Mouse (Mus musculus) myocyte (in vitro differentiated cells): ENCODE results near the gene Gna14.

Experiments
- CEBPB ChIP-seq: IDR thresholded peaks from 2 replicates; pipeline ENCODE4 v1.6.1; 2011; ENCODE audit warnings: mild to moderate bottlenecking, moderate library complexity; ENCODE audit not compliant: poor library complexity, insufficient read depth, severe bottlenecking
- E2F4 ChIP-seq: IDR thresholded peaks from one replicate; pipeline ENCODE4 v1.6.1; 2011; ENCODE audit warnings: mild to moderate bottlenecking, control low read depth, moderate library complexity; ENCODE audit not compliant: insufficient read depth
- MAX ChIP-seq: IDR thresholded peaks from one replicate; pipeline ENCODE4 v1.6.1; 2011; ENCODE audit warnings: low read depth, mild to moderate bottlenecking, control low read depth
- MYOD1 ChIP-seq, 3 experiments: IDR thresholded peaks; one replicate each; pipeline ENCODE4 v1.6.1; 2011; ENCODE audit warnings: control low read depth in 2 of 3, low read depth in 2 of 3, mild to moderate bottlenecking in 2 of 3, moderate library complexity in 1 of 3; ENCODE audit not compliant: insufficient read length in 2 of 3, control insufficient read depth in 1 of 3
- MYOG ChIP-seq, 3 experiments: IDR thresholded peaks; one replicate each; pipeline ENCODE4 v1.6.1; 2011; ENCODE audit warnings: control low read depth in 2 of 3, low read depth in 2 of 3, mild to moderate bottlenecking in 2 of 3; ENCODE audit not compliant: insufficient read length in 2 of 3, control insufficient read depth in 1 of 3, insufficient read depth in 1 of 3
- POLR2A ChIP-seq: IDR thresholded peaks from one replicate; pipeline ENCODE4 v1.6.1; 2011; ENCODE audit warnings: low read depth, mild to moderate bottlenecking, control low read depth, moderate library complexity; ENCODE audit not compliant: insufficient read length
- POLR2AphosphoS2 ChIP-seq: IDR thresholded peaks from one replicate; pipeline ENCODE4 v1.6.1; 2011; ENCODE audit warnings: low read depth, control low read depth; ENCODE audit not compliant: insufficient read length
- TCF12 ChIP-seq: IDR thresholded peaks from one replicate; pipeline ENCODE4 v1.6.1; 2011; ENCODE audit warnings: mild to moderate bottlenecking, control low read depth; ENCODE audit not compliant: poor library complexity, insufficient read depth, severe bottlenecking
- TCF3 ChIP-seq: IDR thresholded peaks from one replicate; pipeline ENCODE4 v1.6.1; 2011; ENCODE audit warnings: low read depth, control low read depth; ENCODE audit not compliant: insufficient read length
- USF1 ChIP-seq: IDR thresholded peaks from one replicate; pipeline ENCODE4 v1.6.1; 2011; ENCODE audit warnings: low read depth, mild to moderate bottlenecking, control low read depth, moderate library complexity

DNA sequence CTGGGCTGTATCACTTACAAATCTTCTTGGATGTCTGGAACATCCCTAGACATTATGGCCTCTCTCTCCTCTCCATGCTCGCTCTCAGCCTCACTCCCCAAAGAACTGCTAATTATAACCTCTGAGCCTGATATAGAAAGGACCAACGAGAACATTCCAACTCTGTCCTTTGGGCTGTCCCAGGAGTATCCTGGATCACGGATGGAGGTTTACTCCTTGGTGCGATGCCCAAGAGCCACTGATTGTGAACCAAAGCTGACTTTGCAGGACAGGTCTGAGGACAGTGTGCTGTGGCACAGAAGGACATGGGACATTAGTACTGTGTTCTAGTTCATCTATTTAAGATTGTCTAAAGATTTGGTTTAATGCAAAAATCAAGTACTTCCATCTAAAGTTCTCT lies 108.1 kb downstream of the Gna14 start:
- TF ChIP-seq USF1 (no peak), POLR2A (no peak), MAX (no peak), TCF12 (no peak), MYOD1 (IDR thresholded peaks at IDR 0.05; ENCODE audit: control insufficient read depth in 1 of 3, insufficient read length in 2 of 3, low read depth in 2 of 3) (no peak), TCF3 (no peak), POLR2AphosphoS2 (no peak), CEBPB (no peak), E2F4 (no peak), MYOG (IDR thresholded peaks at IDR 0.05; ENCODE audit: control insufficient read depth in 1 of 3, insufficient read depth in 1 of 3, insufficient read length in 2 of 3, low read depth in 2 of 3) (no peak)
